Mouse (Mus musculus) Patski (cell line): ENCODE measurements at regions not wholly inside any gene's neighbourhood (a gene's known extent, or its start where the extent isn't known, plus 50 kb on each side); places are given as distances from the start of the nearest gene placed in this dataset.

Experiments
- ATAC-seq: fragments of 100-300 bp; one replicate; pipeline ENCODE4 v1.8.0; 2021
- CTCF ChIA-PET: fragments of 350-600 bp; sonication (Branson Sonifier 250); formaldehyde crosslinking; loops from one replicate; lab custom pipeline; 2022; ENCODE audit warnings: inconsistent platforms; lab: Charles Lee
- POLR2A ChIA-PET: fragments of 350-600 bp; sonication (Branson Sonifier 250); formaldehyde crosslinking; loops from one replicate; lab custom pipeline; 2022; ENCODE audit warnings: antibody characterized with exemption, inconsistent platforms; lab: Charles Lee
- DNase-seq: peaks from one replicate; pipeline ENCODE4 v3.0.0-alpha.2; 2011; ENCODE audit warnings: low read depth, low spot score
- H3K27me3 ChIP-seq: fragments of 371-371 bp; one replicate; pipeline ENCODE4 v1.5.1; 2021
- CTCF ChIP-seq: fragments of 100-300 bp; IDR thresholded peaks from one replicate; pipeline ENCODE4 v1.5.1; 2021
- in situ Hi-C: fragments of 300-500 bp; cut with MboI; formaldehyde crosslinking; loops from 3 replicates; pipeline ENCODE4 v1.11.1; 2018; ENCODE audit warnings: low pct_unique_long_range_greater_than_20kb, mixed read lengths

DNA sequence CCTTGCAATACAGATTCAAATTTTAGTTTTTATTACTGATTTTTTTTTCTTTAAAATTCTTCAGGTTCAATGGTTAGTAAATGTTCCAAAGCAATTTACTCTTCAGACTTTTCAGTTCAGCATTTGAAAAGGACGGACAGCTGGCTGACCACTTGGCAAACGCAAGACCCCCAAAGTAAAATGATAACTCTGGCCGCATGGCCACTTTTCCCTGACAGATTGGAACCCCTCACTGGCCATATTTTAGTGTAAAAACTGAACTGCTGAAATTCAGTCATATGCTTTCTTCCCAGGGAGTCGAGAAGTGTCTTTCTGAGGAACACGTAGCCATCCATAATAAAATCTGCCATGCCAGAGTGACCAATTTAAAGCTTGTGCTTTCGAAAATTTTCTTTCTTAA, 198.4 kb upstream of the Gk2 start:
- CTCF ChIA-PET = no interaction called here
- no peak for TF ChIP-seq CTCF
- ATAC-seq (no peak), DNase-seq (no peak)
- in situ Hi-C loops = no loop called here
- POLR2A ChIA-PET = interaction anchor here (0.6 kb wide), 1 partner anchor 645 kb away, joined by 3 read pairs; no protein-coding TSS in a partner anchor
- H3K27me3 ChIP-seq = peaks cover 10% of the 10 kb centered on the region

DNA sequence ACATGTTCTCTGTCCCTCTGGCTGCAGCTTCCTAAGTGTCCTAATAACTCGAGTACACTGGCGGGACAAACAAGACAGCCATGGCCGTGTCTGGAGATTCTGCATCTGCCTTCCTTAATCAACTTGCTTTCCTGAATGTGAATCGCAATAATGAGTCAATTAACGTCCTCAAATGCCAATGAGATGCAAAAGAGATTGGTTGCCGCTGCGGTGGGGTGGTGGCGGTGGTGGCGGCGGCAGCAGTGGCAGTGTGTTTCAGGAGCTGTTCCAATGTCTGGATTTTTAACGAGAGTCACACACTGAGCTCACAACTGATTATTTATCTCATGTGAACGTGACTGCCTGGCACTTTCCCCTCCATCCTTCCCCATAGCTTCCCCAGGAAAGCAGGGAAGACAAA, 197.6 kb upstream of the Gk2 start:
- TF ChIP-seq CTCF = no peak
- ChIA-PET CTCF (interaction anchor here (1.8 kb wide), 1 partner anchor 11 kb away, joined by 6 read pairs; no protein-coding TSS in a partner anchor), POLR2A (no interaction called here)
- ATAC-seq (no peak), DNase-seq (no peak)
- H3K27me3 ChIP-seq = peaks cover 10% of the 10 kb centered on the region
- in situ Hi-C loops = no loop called here

DNA sequence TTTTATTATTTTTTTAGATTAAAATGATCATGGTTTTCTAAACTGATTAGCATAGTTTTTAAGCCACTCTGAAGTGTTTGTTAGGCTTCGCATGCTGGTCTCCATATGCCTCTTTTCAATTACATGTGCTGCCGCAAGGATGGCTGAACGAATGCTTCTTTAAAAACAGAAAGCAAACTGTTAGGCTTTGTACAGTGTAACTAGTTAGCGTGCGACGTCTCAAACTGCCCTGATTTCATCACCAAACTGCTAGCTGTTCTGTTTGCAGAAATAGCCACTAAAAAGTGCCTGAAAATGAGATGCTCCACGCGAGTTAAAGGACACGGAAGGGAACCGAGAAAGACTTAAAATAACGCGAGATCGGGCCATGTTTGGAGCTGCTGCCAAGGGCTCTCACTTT, 185.4 kb upstream of the Gk2 start:
- CTCF ChIA-PET = no interaction called here
- no peak for DNase-seq
- no peak for ATAC-seq
- in situ Hi-C loops = no loop called here
- H3K27me3 ChIP-seq = no peaks in the 10 kb centered on the region
- no peak for TF ChIP-seq CTCF
- POLR2A ChIA-PET = no interaction called here

DNA sequence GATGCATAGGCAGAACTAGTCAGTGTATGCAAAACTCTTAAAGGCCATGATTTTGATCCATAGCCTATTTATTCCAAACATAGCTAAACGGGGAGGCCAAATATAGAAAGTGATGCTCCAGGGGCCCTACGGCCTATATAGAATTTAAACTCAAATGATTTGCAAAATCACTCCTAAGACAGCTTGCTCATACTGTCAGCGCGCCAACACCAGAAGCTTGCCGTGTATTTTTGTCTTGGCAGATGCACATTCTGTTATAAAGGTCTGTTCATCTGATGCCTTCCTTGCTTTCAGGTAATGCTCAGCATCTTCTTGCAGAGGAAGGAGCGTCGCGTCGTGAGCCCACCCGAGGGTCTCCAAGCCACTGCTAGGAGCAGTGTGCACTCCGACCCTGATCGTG, 184.8 kb upstream of the Gk2 start:
- DNase-seq (no peak), ATAC-seq (no peak)
- in situ Hi-C loops = no loop called here
- CTCF ChIA-PET = no interaction called here
- no peak for TF ChIP-seq CTCF
- POLR2A ChIA-PET = no interaction called here
- H3K27me3 ChIP-seq = no peaks in the 10 kb centered on the region

DNA sequence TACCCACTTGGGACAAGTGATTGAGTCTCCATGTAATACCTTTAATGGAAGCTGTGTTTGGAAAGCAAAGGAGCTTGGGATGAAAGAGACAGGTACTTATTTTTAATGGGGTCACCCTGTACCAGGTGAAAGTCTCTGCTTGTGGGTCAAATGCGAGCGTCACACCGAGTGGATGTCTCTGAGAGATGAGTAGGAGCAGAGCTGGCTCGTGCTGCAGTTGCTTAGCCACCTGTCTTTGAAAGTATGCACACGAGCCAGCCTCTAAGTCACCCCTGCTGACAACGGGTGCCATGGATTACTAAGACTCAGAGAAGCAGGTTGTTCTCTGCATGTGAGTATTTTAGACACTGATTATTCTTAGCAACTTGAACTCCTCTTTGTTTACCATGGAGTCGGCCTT, 179.5 kb upstream of the Gk2 start:
- ChIA-PET POLR2A (no interaction called here), CTCF (no interaction called here)
- H3K27me3 ChIP-seq = no peaks in the 10 kb centered on the region
- DNase-seq = no peak
- in situ Hi-C loops = no loop called here
- ATAC-seq = no peak
- no peak for TF ChIP-seq CTCF

DNA sequence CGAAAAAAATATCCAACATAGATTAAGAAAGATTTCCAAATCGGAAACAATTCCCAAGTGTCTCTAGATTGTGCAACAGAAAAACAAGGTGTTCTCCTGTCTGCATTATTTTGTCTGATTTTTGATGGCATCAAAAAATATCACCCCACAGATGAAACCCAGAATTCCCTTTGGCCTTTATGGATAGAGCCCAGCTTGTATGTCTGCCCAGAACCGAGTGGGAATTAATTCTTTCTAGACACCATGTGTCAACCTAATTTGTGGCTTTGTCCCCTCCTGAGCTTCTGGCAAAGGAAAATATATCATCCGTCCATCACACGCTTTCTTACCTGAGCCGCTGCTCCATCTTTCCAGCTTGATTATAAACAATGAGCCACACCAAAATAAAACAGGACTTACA, 176.9 kb upstream of the Gk2 start:
- no peaks in the 10 kb centered on the region for H3K27me3 ChIP-seq
- ATAC-seq = no peak
- TF ChIP-seq CTCF = no peak
- POLR2A ChIA-PET = no interaction called here
- in situ Hi-C loops = no loop called here
- no peak for DNase-seq
- CTCF ChIA-PET = interaction anchor here (1.1 to 1.5 kb wide), 3 partner anchors 9 to 20 kb away, joined by 3 to 6 read pairs (median 3); no protein-coding TSS in a partner anchor

DNA sequence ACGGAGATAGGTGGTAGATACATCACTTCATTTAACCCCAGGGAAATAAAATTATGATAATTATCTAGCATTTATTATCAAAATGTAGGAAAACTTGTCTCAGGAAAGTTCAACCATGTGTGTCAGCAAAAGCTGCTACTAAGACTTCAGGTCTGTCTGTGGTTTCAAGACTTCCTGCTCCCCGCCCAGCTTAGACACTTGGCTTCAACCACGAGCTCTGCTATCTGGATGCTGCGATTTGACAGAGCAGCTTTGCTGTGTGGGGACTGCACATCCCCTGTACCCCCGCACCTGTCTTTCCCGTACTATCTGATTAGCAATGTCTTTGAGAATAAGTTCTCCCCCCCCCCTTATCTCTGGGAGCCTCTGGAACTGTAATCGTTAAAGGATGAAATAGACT, 176.0 kb upstream of the Gk2 start:
- ATAC-seq (no peak), DNase-seq (no peak)
- in situ Hi-C loops = no loop called here
- POLR2A ChIA-PET = interaction anchor here (0.6 kb wide), 1 partner anchor 214 kb away, joined by 3 read pairs; no protein-coding TSS in a partner anchor
- TF ChIP-seq CTCF = no peak
- H3K27me3 ChIP-seq = no peaks in the 10 kb centered on the region
- CTCF ChIA-PET = interaction anchor here (1.1 to 1.5 kb wide), 2 partner anchors 15 to 19 kb away, joined by 3 to 6 read pairs; no protein-coding TSS in a partner anchor

DNA sequence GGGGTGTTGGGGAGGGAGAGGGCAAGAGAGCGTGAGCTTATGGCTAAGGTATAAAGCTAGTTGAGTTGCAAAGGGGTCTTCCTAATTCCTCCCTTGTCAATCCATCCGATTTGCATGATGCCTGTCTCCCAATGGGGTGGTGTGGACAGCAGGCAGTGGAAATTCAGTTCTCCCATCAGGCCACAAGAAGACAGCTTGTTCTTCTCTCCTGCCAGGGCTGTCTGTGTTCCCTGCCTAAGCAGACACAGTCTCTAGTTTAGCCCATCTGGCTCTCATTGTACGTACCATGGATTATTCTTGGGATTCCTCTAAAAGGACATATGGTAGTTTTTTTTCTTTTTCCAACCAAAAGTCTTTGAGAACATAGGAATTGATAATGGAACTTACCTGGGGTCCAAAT, 168.4 kb upstream of the Gk2 start:
- ChIA-PET POLR2A (no interaction called here), CTCF (interaction anchor here (1.7 kb wide), 1 partner anchor 9 kb away, joined by 3 read pairs; no protein-coding TSS in a partner anchor)
- in situ Hi-C loops = no loop called here
- peaks cover 4% of the 10 kb centered on the region for H3K27me3 ChIP-seq
- no peak for TF ChIP-seq CTCF
- no peak for DNase-seq
- no peak for ATAC-seq

DNA sequence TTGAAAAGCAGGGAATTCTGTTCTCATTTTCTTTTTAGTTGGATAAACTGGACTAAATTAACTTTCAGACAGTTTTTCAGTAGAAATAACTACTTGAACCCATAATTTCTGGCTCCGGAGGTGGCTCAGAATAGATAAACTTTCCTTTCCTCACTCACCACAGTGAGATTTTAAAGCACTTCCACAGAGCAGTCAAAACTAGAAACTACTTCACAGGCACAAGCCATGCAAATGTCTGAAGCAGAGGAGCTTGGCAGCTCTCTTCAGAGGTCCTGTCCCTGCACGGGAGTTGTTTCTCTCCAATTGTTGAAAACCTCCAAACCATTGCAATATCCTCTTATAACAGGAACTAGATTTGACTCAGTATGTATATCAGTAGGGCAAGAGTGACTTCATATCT, 163.1 kb upstream of the Gk2 start:
- DNase-seq = no peak
- ChIA-PET POLR2A (no interaction called here), CTCF (no interaction called here)
- H3K27me3 ChIP-seq = peaks cover 4% of the 10 kb centered on the region
- ATAC-seq = no peak
- in situ Hi-C loops = no loop called here
- TF ChIP-seq CTCF = no peak

DNA sequence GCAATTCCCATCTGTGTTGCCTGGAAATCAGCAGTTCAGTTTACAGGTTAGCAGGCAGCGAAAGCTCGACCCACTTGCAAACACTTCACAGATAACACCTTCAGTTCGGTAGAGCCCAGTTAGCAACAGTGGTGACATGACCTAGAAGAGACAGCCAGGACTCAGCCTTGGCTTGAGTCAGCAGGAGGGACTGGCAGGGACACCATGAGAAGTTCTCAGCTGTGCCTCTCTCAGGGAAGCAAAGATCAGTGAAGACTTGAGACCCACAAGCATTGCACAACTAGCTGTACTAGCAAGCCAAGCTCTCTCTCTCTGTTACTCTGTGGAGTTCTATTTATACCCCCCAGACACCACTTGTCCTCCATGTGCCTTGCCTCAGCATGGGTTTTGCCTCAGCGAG, 161.6 kb upstream of the Gk2 start:
- peaks cover 4% of the 10 kb centered on the region for H3K27me3 ChIP-seq
- CTCF ChIA-PET = interaction anchor here (1.3 kb wide), 1 partner anchor 19 kb away, joined by 4 read pairs; no protein-coding TSS in a partner anchor
- DNase-seq = no peak
- POLR2A ChIA-PET = no interaction called here
- no peak for ATAC-seq
- in situ Hi-C loops = no loop called here
- no peak for TF ChIP-seq CTCF

DNA sequence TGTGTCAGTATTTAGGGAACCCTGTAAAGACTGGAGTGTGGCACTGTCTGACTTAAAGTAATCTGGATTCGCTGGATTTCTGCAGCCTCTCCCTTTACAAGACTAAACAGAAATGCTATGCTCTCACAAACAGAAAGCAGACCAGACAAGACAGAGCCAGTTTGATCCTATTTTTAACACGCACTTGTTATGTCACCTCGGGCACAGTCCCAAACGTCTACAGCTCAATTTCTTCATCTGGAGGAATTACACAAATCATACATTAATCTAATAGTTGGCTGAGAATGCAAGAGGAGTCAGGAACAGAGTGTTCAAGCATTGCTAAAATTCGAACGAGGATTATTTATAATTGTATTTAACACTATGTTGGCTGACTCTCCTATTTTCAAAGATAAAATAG, 145.4 kb upstream of the Gk2 start:
- CTCF ChIA-PET = no interaction called here
- DNase-seq (no peak), ATAC-seq (no peak)
- in situ Hi-C loops = no loop called here
- peaks cover 11% of the 10 kb centered on the region for H3K27me3 ChIP-seq
- POLR2A ChIA-PET = no interaction called here
- TF ChIP-seq CTCF = no peak

DNA sequence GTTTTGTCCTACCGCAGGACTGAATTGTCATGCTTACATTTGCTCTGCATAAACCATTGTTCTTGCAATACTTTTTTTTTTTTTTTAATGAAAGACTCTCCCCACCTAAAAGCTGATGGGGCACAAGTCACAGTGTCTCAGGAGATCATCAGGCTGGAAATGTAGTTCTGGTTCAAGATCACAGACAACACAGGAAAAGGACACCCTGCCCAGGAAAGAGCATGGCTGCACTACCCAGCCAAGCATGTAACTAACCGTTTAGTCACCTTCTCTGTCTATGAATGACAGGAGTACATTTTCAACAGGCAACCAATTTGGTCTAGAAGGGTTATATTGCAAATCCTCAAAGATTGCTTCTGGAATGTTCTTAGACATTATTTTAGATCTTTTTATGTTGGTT, 144.6 kb upstream of the Gk2 start:
- ChIA-PET POLR2A (no interaction called here), CTCF (no interaction called here)
- in situ Hi-C loops = no loop called here
- no peak for TF ChIP-seq CTCF
- peaks cover 5% of the 10 kb centered on the region for H3K27me3 ChIP-seq
- DNase-seq (no peak), ATAC-seq (no peak)
